Mouse (Mus musculus) G1E-ER4 (cell line): Measurements from ENCODE around the gene Megf6. TPM values are rescaled to one million over a fixed set of nuclear protein-coding genes. Genes with fewer than 3 reads are reported as not detected.

Source experiments
- GATA1 ChIP-seq: IDR thresholded peaks from one replicate; pipeline ENCODE4 v1.8.0; 2012; ENCODE audit warnings: low read length, inconsistent platforms
- polyA plus RNA-seq: library from polyadenylated mRNA; stranded (reverse); fragments of >175 nt; gene quantifications from 2 replicates; pipeline ENCODE4 v1.2.3, GENCODE M21; 2012

The Megf6 gene
- polyA plus RNA-seq, 1 experiment = 0.05 TPM

- TF ChIP-seq GATA1 = no peak
These were observed 24.2 kb upstream of the Megf6 start for GRCm38 (mm10) chr4:154146342-154146741.

GRCm38 (mm10) chr4:154154104-154154503 lies 16.4 kb upstream of the Megf6 start:
- no peak for TF ChIP-seq GATA1

- TF ChIP-seq GATA1 = no peak
These were observed 14.5 kb upstream of the Megf6 start for GRCm38 (mm10) chr4:154156050-154156449.

GRCm38 (mm10) chr4:154157970-154158662 lies 12.4 kb upstream of the Megf6 start:
- TF ChIP-seq GATA1 = no peak

- no peak for TF ChIP-seq GATA1
These were observed 11.5 kb upstream of the Megf6 start for GRCm38 (mm10) chr4:154159002-154159401.

- no peak for TF ChIP-seq GATA1
These were observed 10.5 kb upstream of the Megf6 start for GRCm38 (mm10) chr4:154159961-154160537.

GRCm38 (mm10) chr4:154160538-154161390 lies 9.8 kb upstream of the Megf6 start, which contains the start of gene Tprgl:
Tprgl (minus strand) TSS chr4:154160666.
- TF ChIP-seq GATA1 = no peak

- TF ChIP-seq GATA1 = no peak
These were observed 7.2 kb upstream of the Megf6 start for GRCm38 (mm10) chr4:154163296-154163695.

- no peak for TF ChIP-seq GATA1
These were observed 3.5 kb upstream of the Megf6 start for GRCm38 (mm10) chr4:154167053-154167452.

GRCm38 (mm10) chr4:154170021-154170420 lies 509 bp upstream of the Megf6 start:
- no peak for TF ChIP-seq GATA1

GRCm38 (mm10) chr4:154171151-154171930 lies 811 bp downstream of the Megf6 start:
- TF ChIP-seq GATA1 = no peak

GRCm38 (mm10) chr4:154171931-154172604 lies 1.5 kb downstream of the Megf6 start:
- no peak for TF ChIP-seq GATA1

- TF ChIP-seq GATA1 = no peak
These were observed 6.7 kb downstream of the Megf6 start for GRCm38 (mm10) chr4:154177257-154177656.

GRCm38 (mm10) chr4:154181001-154181400 lies 10.5 kb downstream of the Megf6 start:
- no peak for TF ChIP-seq GATA1

GRCm38 (mm10) chr4:154183566-154183965 lies 13.0 kb downstream of the Megf6 start:
- no peak for TF ChIP-seq GATA1
